Mouse (Mus musculus): ENCODE results near the gene Lrrk1. TPM values are rescaled to one million over a fixed set of nuclear protein-coding genes. Genes with fewer than 3 reads are reported as not detected.

The Lrrk1 gene
- polyA plus RNA-seq, 1 experiment from 2014 or later, result 17.2 TPM

GRCm38 (mm10) chr7:66259436-66260206, 128.5 kb downstream of the Lrrk1 start:
- Histone ChIP-seq H3K27me3 (no peaks in the 10 kb centered on the region), H3K4me2 (no peak overlapping the region), H3K4me1 (peaks cover 19% of the 10 kb centered on the region), H3K9me3 (replicated peaks) (no peaks in the 10 kb centered on the region), H3K27ac (peak overlapping the region; percentile 67), H3K36me3 (peaks cover 17% of the 10 kb centered on the region), H3K4me3 (replicated peaks) (no peak overlapping the region), H3K9ac (no peak overlapping the region)
- WGBS, result 34% methylated on average over 14 of the region's 14 CpGs
- peak; percentile 66 for ATAC-seq (replicated peaks; ENCODE audit: low FRiP score)

- H3K9me3 ChIP-seq (replicated peaks), result no peaks in the 10 kb centered on the region
- peak overlapping the region; percentile 67 for H3K27ac ChIP-seq
- no peak overlapping the region for H3K4me3 ChIP-seq (replicated peaks)
- H3K9ac ChIP-seq, result no peak overlapping the region
- WGBS, result 51% methylated on average over 5 of the region's 5 CpGs
- ATAC-seq (replicated peaks; ENCODE audit: low FRiP score), result no peak
- H3K4me1 ChIP-seq, result peaks cover 21% of the 10 kb centered on the region
- H3K4me2 ChIP-seq, result no peak overlapping the region
- H3K27me3 ChIP-seq, result no peaks in the 10 kb centered on the region
- H3K36me3 ChIP-seq, result peaks cover 17% of the 10 kb centered on the region
Observed at GRCm38 (mm10) chr7:66258997-66259396, 129.2 kb downstream of the Lrrk1 start.

DNA sequence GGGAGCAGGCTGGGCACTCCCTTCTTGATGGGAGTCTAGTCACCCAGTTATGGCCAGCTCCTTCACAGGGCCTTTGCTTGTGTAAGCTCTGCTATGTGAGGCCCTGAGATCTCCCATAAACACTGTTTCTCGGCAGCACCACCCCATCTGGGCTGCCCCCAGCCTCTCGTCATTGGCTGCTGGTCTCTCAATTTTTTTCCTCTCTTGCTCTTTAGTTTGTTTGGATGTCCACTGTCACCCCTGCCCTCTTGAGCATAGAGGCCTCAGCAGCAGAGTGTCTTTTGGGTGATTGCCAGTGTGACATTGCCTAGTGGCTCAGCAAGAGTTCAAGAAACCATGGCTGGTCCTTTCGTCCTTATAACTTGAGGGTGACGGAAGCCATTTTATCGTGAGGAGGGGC, 130.9 kb downstream of the Lrrk1 start:
- H3K36me3 ChIP-seq, result peaks cover 8% of the 10 kb centered on the region
- no peak for ATAC-seq (replicated peaks; ENCODE audit: low FRiP score)
- H3K27me3 ChIP-seq, result no peaks in the 10 kb centered on the region
- H3K27ac ChIP-seq, result no peak overlapping the region
- H3K4me1 ChIP-seq, result peaks cover 21% of the 10 kb centered on the region
- H3K9me3 ChIP-seq (replicated peaks), result no peaks in the 10 kb centered on the region
- no peak overlapping the region for H3K4me2 ChIP-seq
- no peak overlapping the region for H3K9ac ChIP-seq
- no peak overlapping the region for H3K4me3 ChIP-seq (replicated peaks)
- 80% methylated on average over 5 of the region's 5 CpGs for WGBS

DNA sequence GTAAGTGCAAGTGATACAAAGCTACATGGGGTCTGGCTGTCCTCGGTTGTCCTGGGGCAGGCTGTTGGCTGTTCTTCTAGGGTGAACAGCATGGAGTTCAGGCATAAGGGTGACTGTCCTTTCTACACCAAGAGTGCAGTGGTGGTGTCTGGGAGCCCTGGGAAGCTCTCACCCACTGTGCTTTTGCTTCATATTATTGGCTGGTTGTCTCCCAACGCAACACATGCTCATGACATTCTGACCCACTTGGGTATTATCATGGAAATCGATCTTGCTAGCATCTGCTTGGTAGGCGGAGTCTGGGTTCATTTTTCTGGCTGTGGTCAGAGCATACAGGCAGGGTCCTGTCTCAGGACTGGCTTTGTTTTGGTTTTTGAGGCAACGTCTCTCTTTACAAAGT, 131.7 kb downstream of the Lrrk1 start:
- H3K27ac ChIP-seq, result no peak overlapping the region
- no peak overlapping the region for H3K4me2 ChIP-seq

DNA sequence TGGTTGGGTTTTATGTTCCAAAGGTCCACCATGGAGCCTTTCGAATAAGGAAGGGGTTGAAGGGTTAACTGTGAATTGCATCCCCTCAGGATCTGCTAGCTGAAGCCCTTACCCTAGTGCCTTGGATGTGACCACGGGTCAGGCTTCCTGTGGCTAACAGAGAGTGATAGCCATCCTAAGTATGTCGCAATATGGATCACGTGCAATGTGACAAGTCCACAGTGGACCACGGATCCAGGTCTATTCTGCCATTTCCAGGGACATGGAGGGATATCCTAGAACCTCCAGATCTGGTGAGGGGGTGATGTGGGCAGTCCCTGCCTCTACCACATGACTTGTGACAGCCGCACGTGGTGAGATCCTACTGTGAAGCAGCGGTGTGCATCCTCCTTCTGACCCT, 133.2 kb downstream of the Lrrk1 start:
- Histone ChIP-seq H3K9me3 (replicated peaks) (no peaks in the 10 kb centered on the region), H3K27ac (no peak overlapping the region), H3K9ac (no peak overlapping the region), H3K4me2 (no peak overlapping the region), H3K4me1 (peaks cover 12% of the 10 kb centered on the region), H3K27me3 (no peaks in the 10 kb centered on the region), H3K4me3 (replicated peaks) (no peak overlapping the region), H3K36me3 (no peaks in the 10 kb centered on the region)
- 80% methylated on average over 8 of the region's 8 CpGs for WGBS
- no peak for ATAC-seq (replicated peaks; ENCODE audit: low FRiP score)

More for the DNA sequence above, 131.7 kb downstream of the Lrrk1 start:
- ATAC-seq (replicated peaks; ENCODE audit: low FRiP score), result no peak
- Histone ChIP-seq H3K9me3 (replicated peaks) (no peaks in the 10 kb centered on the region), H3K4me1 (peaks cover 21% of the 10 kb centered on the region), H3K4me3 (replicated peaks) (no peak overlapping the region), H3K27me3 (no peaks in the 10 kb centered on the region), H3K36me3 (peaks cover under 1% of the 10 kb centered on the region; the same call in 1 of the 2 replicates), H3K9ac (no peak overlapping the region)
- 88% methylated on average over 5 of the region's 5 CpGs for WGBS

DNA sequence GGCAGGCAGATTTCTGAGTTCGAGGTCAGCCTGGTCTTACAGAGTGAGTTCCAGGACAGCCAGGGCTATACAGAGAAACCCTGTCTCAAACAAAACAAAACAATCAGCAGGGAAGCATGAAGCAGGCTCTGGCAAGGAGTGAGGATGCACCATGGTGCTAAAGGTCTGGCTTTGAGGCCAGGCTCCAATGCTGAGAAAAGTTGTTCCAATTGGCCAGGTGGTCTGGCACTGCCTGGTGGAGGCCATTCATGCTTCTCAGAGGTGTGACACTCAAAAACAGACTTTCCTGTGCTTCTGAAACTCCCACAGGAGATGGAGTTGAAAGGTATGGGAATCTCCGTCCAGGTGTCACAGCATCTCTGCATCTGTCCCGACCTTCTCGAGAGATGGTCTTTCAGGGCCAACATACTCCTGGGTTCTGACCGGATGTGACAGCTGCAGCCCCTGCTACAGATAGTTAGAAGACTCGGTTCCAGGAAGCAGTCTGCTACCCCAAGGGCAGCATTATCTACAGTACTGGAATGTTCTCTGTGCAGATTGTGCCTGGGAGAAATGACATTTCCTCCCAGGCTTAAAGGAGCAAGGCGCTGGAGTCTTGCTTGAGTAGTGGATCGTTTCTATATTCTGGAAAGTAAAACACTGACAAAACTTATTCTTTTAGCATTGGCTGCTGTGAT, 134.0 kb downstream of the Lrrk1 start:
- no peaks in the 10 kb centered on the region for H3K27me3 ChIP-seq
- no peaks in the 10 kb centered on the region for H3K9me3 ChIP-seq (replicated peaks)
- no peak overlapping the region for H3K27ac ChIP-seq
- H3K4me2 ChIP-seq, result no peak overlapping the region
- ATAC-seq (replicated peaks; ENCODE audit: low FRiP score), result no peak
- H3K9ac ChIP-seq, result no peak overlapping the region
- H3K4me3 ChIP-seq (replicated peaks), result no peak overlapping the region
- 81% methylated on average over 8 of the region's 8 CpGs for WGBS
- H3K4me1 ChIP-seq, result peaks cover 8% of the 10 kb centered on the region
- H3K36me3 ChIP-seq, result no peaks in the 10 kb centered on the region

DNA sequence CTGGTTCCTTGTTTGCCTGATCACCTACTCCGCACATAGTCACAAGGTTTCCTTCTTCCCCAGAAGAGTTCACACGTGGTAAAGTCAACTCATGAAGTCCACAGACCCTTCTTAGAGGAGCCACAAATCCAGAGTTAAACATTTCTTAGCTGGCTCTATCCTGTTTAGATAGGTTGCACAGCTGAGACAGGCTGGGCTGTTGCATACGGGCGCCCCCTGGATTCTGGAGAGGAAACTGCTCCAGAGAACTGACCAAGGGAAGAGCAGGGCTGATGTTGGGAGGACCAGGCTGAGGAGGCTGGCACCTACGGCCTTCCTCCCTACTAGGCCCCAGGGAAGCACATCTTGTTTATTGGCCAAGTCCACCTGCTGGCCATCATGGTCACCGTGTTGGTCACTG, 138.1 kb downstream of the Lrrk1 start:
- whole genome bisulfite sequencing, result 20% methylated on average over 6 of the region's 6 CpGs
- peak; percentile 73 for ATAC-seq (replicated peaks; ENCODE audit: low FRiP score)
- Histone ChIP-seq H3K4me3 (replicated peaks) (no peak overlapping the region), H3K27ac (peak overlapping the region; percentile 5; the same call in 1 of the 2 replicates), H3K4me1 (peaks cover 22% of the 10 kb centered on the region), H3K4me2 (no peak overlapping the region), H3K27me3 (no peaks in the 10 kb centered on the region), H3K36me3 (no peaks in the 10 kb centered on the region), H3K9me3 (replicated peaks) (no peaks in the 10 kb centered on the region), H3K9ac (no peak overlapping the region)

DNA sequence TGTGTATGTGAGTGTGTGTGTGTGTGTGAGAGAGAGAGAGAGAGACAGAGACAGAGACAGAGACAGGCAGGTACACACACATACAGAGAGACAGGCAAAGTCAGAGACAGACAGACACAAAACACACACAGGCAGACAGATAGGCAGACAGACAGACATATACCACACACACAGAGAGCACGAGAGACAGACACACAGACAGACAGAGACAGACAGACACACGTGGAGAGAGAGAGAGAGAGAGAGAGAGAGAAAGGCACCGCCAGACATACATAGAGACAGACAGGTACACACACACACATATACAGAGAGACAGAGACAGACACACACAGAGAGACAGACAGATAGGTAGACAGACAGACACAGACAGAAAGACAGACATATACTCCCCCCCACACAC, 138.7 kb downstream of the Lrrk1 start:
- H3K4me1 ChIP-seq, result peaks cover 22% of the 10 kb centered on the region
- no peak overlapping the region for H3K4me3 ChIP-seq (replicated peaks)
- H3K9ac ChIP-seq, result no peak overlapping the region
- H3K4me2 ChIP-seq, result no peak overlapping the region
- 82% methylated on average over 3 of the region's 3 CpGs for WGBS
- H3K27ac ChIP-seq, result 0 out of 2 replicates have a peak overlapping the region, but pooled peaks have one; percentile 5
- no peaks in the 10 kb centered on the region for H3K27me3 ChIP-seq
- no peaks in the 10 kb centered on the region for H3K9me3 ChIP-seq (replicated peaks)
- no peak for ATAC-seq (replicated peaks; ENCODE audit: low FRiP score)
- H3K36me3 ChIP-seq, result no peaks in the 10 kb centered on the region

- H3K36me3 ChIP-seq, result no peaks in the 10 kb centered on the region
- peaks cover 20% of the 10 kb centered on the region for H3K4me1 ChIP-seq
- H3K9me3 ChIP-seq (replicated peaks), result no peaks in the 10 kb centered on the region
- H3K27me3 ChIP-seq, result no peaks in the 10 kb centered on the region
- H3K9ac ChIP-seq, result no peak overlapping the region
- ATAC-seq (replicated peaks; ENCODE audit: low FRiP score), result no peak
- no peak overlapping the region for H3K4me2 ChIP-seq
- WGBS, result 67% methylated on average over 2 of the region's 2 CpGs
- no peak overlapping the region for H3K4me3 ChIP-seq (replicated peaks)
- H3K27ac ChIP-seq, result no peak overlapping the region
Observed at GRCm38 (mm10) chr7:66249020-66249419, 139.1 kb downstream of the Lrrk1 start.

GRCm38 (mm10) chr7:66248270-66248669, 139.9 kb downstream of the Lrrk1 start:
- H3K27me3 ChIP-seq, result no peaks in the 10 kb centered on the region
- H3K4me2 ChIP-seq, result no peak overlapping the region
- peaks cover 20% of the 10 kb centered on the region for H3K4me1 ChIP-seq
- no peak overlapping the region for H3K4me3 ChIP-seq (replicated peaks)
- no peak overlapping the region for H3K9ac ChIP-seq
- H3K9me3 ChIP-seq (replicated peaks), result no peaks in the 10 kb centered on the region
- ATAC-seq (replicated peaks; ENCODE audit: low FRiP score), result no peak
- H3K27ac ChIP-seq, result no peak overlapping the region
- H3K36me3 ChIP-seq, result no peaks in the 10 kb centered on the region

- H3K36me3 ChIP-seq, result no peaks in the 10 kb centered on the region
- peaks cover 20% of the 10 kb centered on the region for H3K4me1 ChIP-seq
- H3K4me2 ChIP-seq, result no peak overlapping the region
- H3K27ac ChIP-seq, result no peak overlapping the region
- no peak overlapping the region for H3K9ac ChIP-seq
- 59% methylated on average over 12 of the region's 12 CpGs for WGBS
- ATAC-seq (replicated peaks; ENCODE audit: low FRiP score), result no peak
- H3K27me3 ChIP-seq, result no peaks in the 10 kb centered on the region
- H3K9me3 ChIP-seq (replicated peaks), result no peaks in the 10 kb centered on the region
- H3K4me3 ChIP-seq (replicated peaks), result no peak overlapping the region
Observed at GRCm38 (mm10) chr7:66247274-66248021, 140.7 kb downstream of the Lrrk1 start.

DNA sequence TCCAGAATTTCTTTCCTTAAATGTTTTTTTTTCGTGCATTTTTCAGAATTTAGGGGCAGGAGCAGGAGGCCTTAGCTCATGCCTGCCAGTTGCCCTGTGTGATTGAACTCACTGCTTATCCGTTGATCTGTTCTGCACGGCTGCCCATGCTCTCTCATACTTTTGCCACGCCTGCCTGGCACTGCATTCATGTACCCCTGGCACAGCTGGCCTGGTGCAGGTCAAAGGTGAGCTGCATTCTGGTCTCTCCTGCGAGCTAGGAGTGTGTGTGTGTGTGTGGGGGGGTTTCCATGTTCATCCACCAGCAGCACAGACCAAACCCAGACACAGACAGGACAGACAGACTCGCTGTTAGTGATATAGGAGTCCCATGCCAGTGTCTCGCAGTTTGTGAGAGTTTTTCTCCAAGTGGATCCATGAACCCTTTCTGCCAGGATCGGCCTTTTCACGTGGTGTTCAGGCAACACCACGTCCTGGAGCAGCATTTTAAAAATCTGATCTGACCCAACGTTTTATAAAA, 141.4 kb downstream of the Lrrk1 start:
- no peak for ATAC-seq (replicated peaks; ENCODE audit: low FRiP score)
- H3K36me3 ChIP-seq, result no peaks in the 10 kb centered on the region
- H3K4me3 ChIP-seq (replicated peaks), result no peak overlapping the region
- peak overlapping the region; percentile 25; the same call in 1 of the 2 replicates for H3K27ac ChIP-seq
- WGBS, result 54% methylated on average over 11 of the region's 11 CpGs
- H3K4me2 ChIP-seq, result no peak overlapping the region
- no peak overlapping the region for H3K9ac ChIP-seq
- peaks cover 20% of the 10 kb centered on the region for H3K4me1 ChIP-seq
- H3K9me3 ChIP-seq (replicated peaks), result no peaks in the 10 kb centered on the region
- H3K27me3 ChIP-seq, result no peaks in the 10 kb centered on the region
